Mouse (Mus musculus) CD4-positive, CD25-positive, alpha-beta regulatory T cell, adult 2 months (primary cell): ENCODE measurements around the gene Uqcc2.

Experiments used
- DNase-seq: peaks from one replicate; pipeline ENCODE4 v3.0.0-alpha.2; 2012; ENCODE audit warnings: low read depth, low spot score

Uqcc2 gene

GRCm38 (mm10) chr17:27123813-27124375 lies 9.8 kb downstream of the Uqcc2 start:
- no peak for DNase-seq

- DNase-seq: no peak
These were observed 10.6 kb downstream of the Uqcc2 start for GRCm38 (mm10) chr17:27123103-27123502.

GRCm38 (mm10) chr17:27122701-27123100 lies 11.0 kb downstream of the Uqcc2 start:
- DNase-seq: no peak

- DNase-seq: no peak
These were observed 11.9 kb downstream of the Uqcc2 start for GRCm38 (mm10) chr17:27121781-27122180.

- no peak for DNase-seq
These were observed 12.4 kb downstream of the Uqcc2 start for GRCm38 (mm10) chr17:27121266-27121665.

- peak; percentile 54 for DNase-seq
These were observed 13.1 kb downstream of the Uqcc2 start for GRCm38 (mm10) chr17:27120561-27121024.

- DNase-seq: no peak
These were observed 13.8 kb downstream of the Uqcc2 start for GRCm38 (mm10) chr17:27119954-27120353.

GRCm38 (mm10) chr17:27119540-27119895 lies 14.2 kb downstream of the Uqcc2 start:
- DNase-seq: no peak

GRCm38 (mm10) chr17:27118676-27119539 lies 14.8 kb downstream of the Uqcc2 start:
- peak; percentile 31 for DNase-seq

GRCm38 (mm10) chr17:27110072-27110471 lies 23.6 kb downstream of the Uqcc2 start:
- no peak for DNase-seq

GRCm38 (mm10) chr17:27107936-27108335 lies 25.8 kb downstream of the Uqcc2 start:
- DNase-seq: no peak

GRCm38 (mm10) chr17:27106745-27107144 lies 27.0 kb downstream of the Uqcc2 start:
- peak; percentile 71 for DNase-seq

- DNase-seq: peak; percentile 37
These were observed 27.8 kb downstream of the Uqcc2 start for GRCm38 (mm10) chr17:27105698-27106470.

- DNase-seq: no peak
These were observed 32.0 kb downstream of the Uqcc2 start for GRCm38 (mm10) chr17:27101675-27102074.

- DNase-seq: no peak
These were observed 38.0 kb downstream of the Uqcc2 start for GRCm38 (mm10) chr17:27095690-27096089.

GRCm38 (mm10) chr17:27090068-27090467 lies 43.6 kb downstream of the Uqcc2 start:
- DNase-seq: no peak

- DNase-seq: peak; percentile 64
These were observed 46.3 kb downstream of the Uqcc2 start for GRCm38 (mm10) chr17:27087426-27087825.

GRCm38 (mm10) chr17:27085676-27086075 lies 48.0 kb downstream of the Uqcc2 start:
- DNase-seq: peak; percentile 84

- DNase-seq: peak; percentile 28
These were observed 50.1 kb downstream of the Uqcc2 start for GRCm38 (mm10) chr17:27083601-27084000.

GRCm38 (mm10) chr17:27082796-27083195 lies 50.9 kb downstream of the Uqcc2 start:
- no peak for DNase-seq

GRCm38 (mm10) chr17:27081868-27082267 lies 51.8 kb downstream of the Uqcc2 start:
- no peak for DNase-seq

- DNase-seq: no peak
These were observed 55.2 kb downstream of the Uqcc2 start for GRCm38 (mm10) chr17:27078499-27078898.
